Mouse (Mus musculus) thymus, adult 2 months (tissue): Measurements from ENCODE around the gene Phc1.

Experiments used
- CTCF ChIP-seq: fragments of 200-500 bp; IDR thresholded peaks from 2 replicates; pipeline ENCODE4 v1.5.1; 2012; ENCODE audit warnings: mild to moderate bottlenecking, control low read depth, low read length, moderate library complexity, borderline replicate concordance; ENCODE audit not compliant: control insufficient read depth, poor library complexity, insufficient read depth; ENCODE audit errors: extremely low read depth
- POLR2A ChIP-seq: fragments of 200-500 bp; IDR thresholded peaks from 2 replicates; pipeline ENCODE4 v1.6.1; 2012; ENCODE audit warnings: mild to moderate bottlenecking, low read length, control low read depth, moderate library complexity; ENCODE audit not compliant: control insufficient read depth, poor library complexity, insufficient read depth; ENCODE audit errors: extremely low read depth

GRCm38 (mm10) chr6:122306707-122307106 is 33.7 kb downstream of the Phc1 start:
- TF ChIP-seq POLR2A (no peak), CTCF (no peak)
